ENCODE assay signal across 9 mouse cellular contexts in genomic region chr7:132507361-132507760, GRCm38 (mm10).
DNase-seq lines count a peak whose midpoint lies in the region; ATAC-seq lines count a peak whose summit lies in the region.
"Had no signal": no experiment of that assay in that cellular context is flagged by ENCODE, and none has a peak within 500 bp of the region (broad histone marks: within the 10 kb centered on the region; RNA-seq: fewer than 3 reads in every experiment).

No protein-coding gene starts in this region.

- H3K36me3 ChIP-seq in forebrain, embryonic 14.5 days (ENCODE audit: control insufficient read depth, insufficient read depth, low read length) = no peaks in the 10 kb centered on the region
- no peaks in the 10 kb centered on the region for H3K36me3 ChIP-seq in forebrain, embryonic 10.5 days (replicated peaks)
- H3K36me3 ChIP-seq in midbrain, embryonic 10.5 days = no peaks in the 10 kb centered on the region
- no peaks in the 10 kb centered on the region for H3K36me3 ChIP-seq in midbrain, embryonic 13.5 days
- H3K36me3 ChIP-seq: lung, embryonic 15.5 days had no signal

- no peak overlapping the region for H3K27ac ChIP-seq in forebrain, embryonic 14.5 days (ENCODE audit: low read depth, low read length)
- no peak overlapping the region for H3K27ac ChIP-seq in forebrain, embryonic 10.5 days
- H3K27ac ChIP-seq in midbrain, embryonic 10.5 days (replicated peaks) = no peak overlapping the region
- H3K27ac ChIP-seq in midbrain, embryonic 13.5 days = no peak overlapping the region
- H3K27ac ChIP-seq: lung, embryonic 15.5 days had no signal

- WGBS in forebrain, embryonic 14.5 days = 40% methylated on average over 4 of the region's 4 CpGs
- WGBS in forebrain, embryonic 10.5 days = 51% methylated on average over 4 of the region's 4 CpGs
- 52% methylated on average over 4 of the region's 4 CpGs for WGBS in midbrain, embryonic 10.5 days
- WGBS in midbrain, embryonic 13.5 days = 54% methylated on average over 4 of the region's 4 CpGs

- peak; percentile 21 for DNase-seq in forebrain, embryonic 14.5 days (ENCODE audit: low spot score)
- DNase-seq in forebrain, embryonic 10.5 days (ENCODE audit: extremely low spot score, low spot score) = no peak
- peak; percentile 24 for DNase-seq in midbrain, embryonic 10.5 days (ENCODE audit: low spot score)
- DNase-seq in cerebellum, postnatal 10 days = peak; percentile 52 to 56
- no peak for DNase-seq in urinary bladder, adult 18-20 months (ENCODE audit: low spot score in 2 of 2)
- no peak for DNase-seq in gastrocnemius, postnatal 36 days

- H3K9ac ChIP-seq in forebrain, embryonic 14.5 days (ENCODE audit: low read length) = no peak overlapping the region
- no peak overlapping the region for H3K9ac ChIP-seq in midbrain, embryonic 13.5 days (replicated peaks)
- H3K9ac ChIP-seq: lung, embryonic 15.5 days had no signal

- no peaks in the 10 kb centered on the region for H3K27me3 ChIP-seq in forebrain, embryonic 14.5 days (replicated peaks; ENCODE audit: control insufficient read depth, insufficient read depth, low read length)
- no peaks in the 10 kb centered on the region for H3K27me3 ChIP-seq in forebrain, embryonic 10.5 days (ENCODE audit: poor library complexity, severe bottlenecking)
- no peaks in the 10 kb centered on the region for H3K27me3 ChIP-seq in midbrain, embryonic 10.5 days (ENCODE audit: low read depth, poor library complexity, severe bottlenecking)
- H3K27me3 ChIP-seq in midbrain, embryonic 13.5 days = no peaks in the 10 kb centered on the region
- H3K27me3 ChIP-seq: lung, embryonic 15.5 days had no signal

- no peak overlapping the region for H3K4me3 ChIP-seq in forebrain, embryonic 14.5 days (ENCODE audit: low read depth, low read length)
- H3K4me3 ChIP-seq in forebrain, embryonic 10.5 days = no peak overlapping the region
- H3K4me3 ChIP-seq in midbrain, embryonic 10.5 days = no peak overlapping the region
- no peak overlapping the region for H3K4me3 ChIP-seq in midbrain, embryonic 13.5 days (replicated peaks)
- H3K4me3 ChIP-seq: lung, embryonic 15.5 days had no signal

- intact Hi-C loops in gastrocnemius, postnatal 36 days (cut with DNase I) = no loop called here

- no peaks in the 10 kb centered on the region for H3K4me1 ChIP-seq in forebrain, embryonic 14.5 days (ENCODE audit: control insufficient read depth, insufficient read depth, low read length)
- no peaks in the 10 kb centered on the region; the same call in 1 of the 2 replicates for H3K4me1 ChIP-seq in forebrain, embryonic 10.5 days
- peaks cover 4% of the 10 kb centered on the region; the same call in 1 of the 2 replicates for H3K4me1 ChIP-seq in midbrain, embryonic 10.5 days
- no peaks in the 10 kb centered on the region for H3K4me1 ChIP-seq in midbrain, embryonic 13.5 days (replicated peaks)
- H3K4me1 ChIP-seq: lung, embryonic 15.5 days had no signal

- no peaks in the 10 kb centered on the region for H3K9me3 ChIP-seq in forebrain, embryonic 14.5 days (replicated peaks; ENCODE audit: control insufficient read depth, low read length)
- no peaks in the 10 kb centered on the region for H3K9me3 ChIP-seq in forebrain, embryonic 10.5 days
- no peaks in the 10 kb centered on the region for H3K9me3 ChIP-seq in midbrain, embryonic 10.5 days (replicated peaks)
- no peaks in the 10 kb centered on the region for H3K9me3 ChIP-seq in midbrain, embryonic 13.5 days
- H3K9me3 ChIP-seq: lung, embryonic 15.5 days had no signal

- ATAC-seq in forebrain, embryonic 14.5 days = no peak
- ATAC-seq in midbrain, embryonic 13.5 days = no peak
- peak; percentile 56 for ATAC-seq in megakaryocyte, adult 5-6 weeks (ENCODE audit: poor library complexity, severe bottlenecking)

- no peak overlapping the region for H3K4me2 ChIP-seq in forebrain, embryonic 14.5 days (ENCODE audit: low read length)
- no peak overlapping the region for H3K4me2 ChIP-seq in midbrain, embryonic 13.5 days (replicated peaks)
- H3K4me2 ChIP-seq: lung, embryonic 15.5 days had no signal

Comparison
In these comparisons a context has a peak if more than half of its experiments do, and no peak if none do; other contexts are left out.
1. DNase-seq: peak in forebrain, embryonic 14.5 days (single experiment), midbrain, embryonic 10.5 days (single experiment) and cerebellum, postnatal 10 days (2 of 2); none in forebrain, embryonic 10.5 days (single experiment), urinary bladder, adult 18-20 months (0 of 2) and gastrocnemius, postnatal 36 days (0 of 2).